Mouse (Mus musculus) bone marrow, adult 2 months (tissue): ENCODE measurements at regions not wholly inside any gene's neighbourhood (a gene's known extent, or its start where the extent isn't known, plus 50 kb on each side); places are given as distances from the start of the nearest gene placed in this dataset.
"Not testable (repeated sequence)": the region's sequence is repeated elsewhere in the genome, so short reads cannot be mapped to it uniquely, and the experiment has no call there.

Experiments
- H3K27ac ChIP-seq: fragments of 200-500 bp; 2 replicates; pipeline ENCODE4 v1.5.1; 2012; ENCODE audit warnings: low read depth, mild to moderate bottlenecking, control low read depth, inconsistent platforms, low read length; ENCODE audit not compliant: control insufficient read depth, poor library complexity, insufficient read depth
- H3K4me1 ChIP-seq: fragments of 200-500 bp; 2 replicates; pipeline ENCODE4 v1.6.1; 2011; ENCODE audit warnings: low read length; ENCODE audit not compliant: control insufficient read depth, insufficient read depth
- H3K4me3 ChIP-seq: fragments of 200-500 bp; replicated peaks from 2 replicates; pipeline ENCODE3; 2011; ENCODE audit warnings: mild to moderate bottlenecking, low read depth, low read length, control low read depth; ENCODE audit not compliant: control insufficient read depth
- CTCF ChIP-seq: fragments of 200-500 bp; IDR thresholded peaks from 2 replicates; pipeline ENCODE4 v1.5.1; 2011; ENCODE audit warnings: low read length, control low read depth; ENCODE audit not compliant: control insufficient read depth, insufficient read depth
- POLR2A ChIP-seq: fragments of 200-500 bp; IDR thresholded peaks from 2 replicates; pipeline ENCODE4 v1.6.1; 2011; ENCODE audit warnings: low read depth, mild to moderate bottlenecking, control low read depth, low read length, borderline replicate concordance; ENCODE audit not compliant: control insufficient read depth
- WGBS: fragments of 180-500 bp; shearing (Covaris S2); methylation state at CpG from one replicate; pipeline ENCODE4 v1.1.7; 2018; 5-methylcytosine and 5-hydroxymethylcytosine counted together

DNA sequence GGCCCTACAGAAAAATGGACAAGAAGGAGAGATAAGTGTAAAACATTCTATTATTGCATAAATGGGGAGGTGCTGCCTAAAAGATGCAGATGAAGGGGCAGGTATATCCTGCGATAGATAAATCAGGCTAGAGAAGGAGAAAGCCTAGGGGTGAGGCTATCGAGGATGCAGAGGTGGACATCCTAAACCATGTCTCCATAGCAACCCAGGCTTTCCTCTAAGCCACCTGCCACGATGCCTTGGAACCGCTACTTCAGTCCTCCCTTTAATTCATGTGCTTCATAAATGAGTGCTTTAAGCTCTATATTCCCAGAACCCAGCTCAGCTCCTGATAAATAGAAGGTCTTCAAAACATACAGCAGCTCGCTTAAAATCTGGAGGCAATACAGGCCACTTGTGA lies 179.3 kb upstream of the Serp2 start:
- no peak overlapping the region for H3K4me3 ChIP-seq
- no peaks in the 10 kb centered on the region; the same call in 1 of the 2 replicates for H3K4me1 ChIP-seq

DNA sequence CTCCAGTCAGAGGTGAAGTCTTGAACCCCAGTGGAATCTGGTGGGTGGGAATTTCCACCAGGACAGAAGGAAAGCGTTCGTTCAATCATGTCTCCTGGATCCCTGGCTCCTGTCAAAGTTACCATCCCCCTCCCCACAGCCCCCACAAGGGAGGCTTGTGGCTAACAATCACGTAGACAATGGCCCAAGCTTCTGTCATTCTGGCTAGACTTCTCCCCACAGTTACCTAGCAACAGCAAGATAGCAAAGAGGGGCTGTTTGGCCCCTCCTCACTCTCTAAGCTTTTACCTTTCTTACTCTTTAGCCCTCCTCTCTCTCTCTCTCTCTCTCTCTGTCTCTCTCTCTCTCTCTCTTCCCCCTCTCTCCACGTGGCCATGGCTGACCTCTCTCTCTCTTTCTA lies 178.4 kb upstream of the Serp2 start:
- no peak overlapping the region for H3K27ac ChIP-seq
- no peak overlapping the region for H3K4me3 ChIP-seq
- H3K4me1 ChIP-seq: no peaks in the 10 kb centered on the region; the same call in 1 of the 2 replicates
- 72% methylated on average over 4 of the region's 4 CpGs for WGBS
- TF ChIP-seq POLR2A (no peak), CTCF (no peak)

More for the DNA sequence above, 179.3 kb upstream of the Serp2 start:
- 75% methylated on average over 5 of the region's 5 CpGs for WGBS
- H3K27ac ChIP-seq: no peak overlapping the region
- no peak for TF ChIP-seq CTCF
- TF ChIP-seq POLR2A: no peak

- H3K4me3 ChIP-seq: no peak overlapping the region
- no peaks in the 10 kb centered on the region; the same call in 1 of the 2 replicates for H3K4me1 ChIP-seq
- no peak overlapping the region for H3K27ac ChIP-seq
- 81% methylated on average over 8 of the region's 8 CpGs for WGBS
- TF ChIP-seq POLR2A: no peak
- no peak for TF ChIP-seq CTCF
These were observed 176.7 kb upstream of the Serp2 start for GRCm38 (mm10) chr14:76733258-76733823.

- 61% methylated on average over 19 of the region's 19 CpGs for WGBS
- Histone ChIP-seq H3K27ac (no peak overlapping the region), H3K4me3 (no peak overlapping the region), H3K4me1 (no peaks in the 10 kb centered on the region; the same call in 1 of the 2 replicates)
- TF ChIP-seq POLR2A: no peak
- TF ChIP-seq CTCF: no peak
These were observed 174.7 kb upstream of the Serp2 start for GRCm38 (mm10) chr14:76731096-76731986.

- H3K4me1 ChIP-seq: no peaks in the 10 kb centered on the region
- WGBS: 80% methylated on average over 2 of the region's 2 CpGs
- no peak overlapping the region for H3K4me3 ChIP-seq
- no peak overlapping the region for H3K27ac ChIP-seq
- TF ChIP-seq CTCF (no peak), POLR2A (no peak)
These were observed 169.2 kb upstream of the Serp2 start for GRCm38 (mm10) chr14:76725844-76726243.

GRCm38 (mm10) chr14:76725231-76725630 lies 168.5 kb upstream of the Serp2 start:
- not testable (repeated sequence) for H3K4me3 ChIP-seq, H3K27ac ChIP-seq, H3K4me1 ChIP-seq
- WGBS: 84% methylated on average over 4 of the region's 4 CpGs

DNA sequence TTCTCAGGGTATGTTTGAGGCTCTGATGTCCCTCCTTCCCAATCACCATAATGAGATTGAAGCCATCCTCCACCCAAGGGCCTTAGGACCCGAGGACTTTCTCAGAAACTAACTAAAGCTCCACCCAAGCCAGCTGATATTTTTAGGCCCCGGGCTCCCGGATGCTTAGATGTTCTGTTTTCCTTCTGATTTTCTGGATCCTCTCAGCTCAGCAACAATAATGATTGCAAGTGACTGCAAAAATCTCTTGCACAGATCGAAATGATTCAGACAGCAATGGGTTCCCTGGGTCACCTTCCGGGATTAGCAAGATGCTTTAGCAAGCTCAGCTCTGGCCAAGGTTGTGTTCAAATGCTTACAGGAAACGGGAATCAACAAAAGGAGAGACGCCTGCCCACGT lies 168.1 kb upstream of the Serp2 start:
- 83% methylated on average over 8 of the region's 8 CpGs for WGBS
- H3K4me3 ChIP-seq: no peak overlapping the region
- TF ChIP-seq POLR2A (no peak), CTCF (no peak)
- no peak overlapping the region for H3K27ac ChIP-seq
- H3K4me1 ChIP-seq: no peaks in the 10 kb centered on the region

DNA sequence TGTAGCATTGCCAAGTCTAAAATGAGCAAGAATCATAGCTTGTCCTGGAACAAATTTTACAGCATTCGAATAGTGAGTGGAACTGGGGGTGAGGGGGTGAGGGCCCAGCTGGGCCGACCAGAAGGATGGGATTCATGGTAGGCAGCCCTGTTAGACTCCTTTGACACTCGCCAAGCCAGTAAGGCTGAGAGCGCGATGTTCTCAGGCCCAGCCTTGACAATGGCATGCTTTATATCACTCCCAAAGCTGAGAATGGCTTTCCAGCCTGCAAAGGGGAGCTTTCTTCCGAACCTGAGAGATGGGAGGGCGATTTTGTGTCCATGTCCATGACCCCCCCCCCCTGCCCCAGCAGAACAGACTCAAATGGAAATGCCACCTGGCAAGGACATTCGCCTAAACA lies 167.7 kb upstream of the Serp2 start:
- no peaks in the 10 kb centered on the region for H3K4me1 ChIP-seq
- 85% methylated on average over 8 of the region's 8 CpGs for WGBS
- TF ChIP-seq CTCF (no peak), POLR2A (no peak)
- H3K27ac ChIP-seq: no peak overlapping the region
- no peak overlapping the region for H3K4me3 ChIP-seq

GRCm38 (mm10) chr14:76723551-76723950 lies 166.9 kb upstream of the Serp2 start:
- Histone ChIP-seq H3K27ac (no peak overlapping the region), H3K4me3 (no peak overlapping the region), H3K4me1 (no peaks in the 10 kb centered on the region)
- TF ChIP-seq CTCF (no peak), POLR2A (no peak)
- WGBS: 74% methylated on average over 4 of the region's 4 CpGs
